Mouse (Mus musculus): ENCODE measurements around the gene Abhd4.
"Not testable (repeated sequence)": the region's sequence is repeated elsewhere in the genome, so short reads cannot be mapped to it uniquely, and the experiment has no call there.

Abhd4 gene

DNA sequence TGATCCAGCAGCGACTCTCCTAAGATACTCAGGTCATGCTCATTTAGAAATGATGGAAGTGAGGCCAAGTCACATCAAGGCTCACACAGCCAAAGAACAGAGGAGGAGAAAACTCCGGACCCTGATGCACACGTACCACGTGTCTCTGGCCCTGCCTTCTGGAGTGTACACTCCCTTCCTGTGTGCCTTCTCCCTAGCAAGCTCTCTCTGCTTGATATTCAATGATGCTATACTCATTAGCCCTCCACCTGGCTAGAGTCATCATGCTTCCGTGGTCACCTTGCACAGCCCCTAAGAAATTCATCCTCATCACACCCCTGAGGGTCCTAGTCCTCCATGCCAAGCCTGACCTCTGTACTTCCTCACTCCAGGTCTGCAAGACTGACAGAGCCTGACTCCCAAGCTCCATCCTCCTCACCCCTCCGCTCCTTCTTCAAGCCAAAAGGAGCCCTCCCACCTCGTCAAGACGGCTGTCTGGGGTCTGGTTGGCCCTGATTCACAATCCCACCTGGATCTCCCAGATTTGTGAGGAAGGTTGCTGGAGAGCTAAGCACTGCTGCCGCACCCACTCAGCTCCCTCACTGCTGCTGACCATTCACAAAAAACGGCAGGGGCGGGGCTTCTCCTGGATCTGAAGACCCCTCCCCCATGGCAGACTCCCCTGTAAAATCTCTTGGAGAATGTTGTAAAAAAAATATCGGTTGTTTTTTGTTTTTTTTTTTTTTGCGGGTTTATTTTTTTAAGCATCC, 30.5 kb upstream of the Abhd4 start:
- DNase-seq, result no peak

DNA sequence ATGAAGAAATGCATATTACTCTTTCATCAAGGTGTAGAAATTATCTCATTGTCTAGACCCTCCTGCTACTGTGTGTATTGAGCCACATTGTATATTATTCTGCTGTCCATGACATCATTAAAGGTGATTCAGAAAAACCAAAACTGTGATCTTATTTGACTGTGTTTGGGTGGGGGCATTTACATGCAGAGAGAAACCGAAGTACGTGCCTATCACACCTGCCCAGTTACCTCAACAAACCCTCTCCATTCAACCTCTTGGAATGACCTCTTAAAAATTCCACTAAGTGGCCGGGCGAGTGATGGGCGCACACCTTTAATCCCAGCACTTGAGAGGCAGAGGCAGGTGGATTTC, 29.9 kb upstream of the Abhd4 start:
- DNase-seq, result no peak

DNA sequence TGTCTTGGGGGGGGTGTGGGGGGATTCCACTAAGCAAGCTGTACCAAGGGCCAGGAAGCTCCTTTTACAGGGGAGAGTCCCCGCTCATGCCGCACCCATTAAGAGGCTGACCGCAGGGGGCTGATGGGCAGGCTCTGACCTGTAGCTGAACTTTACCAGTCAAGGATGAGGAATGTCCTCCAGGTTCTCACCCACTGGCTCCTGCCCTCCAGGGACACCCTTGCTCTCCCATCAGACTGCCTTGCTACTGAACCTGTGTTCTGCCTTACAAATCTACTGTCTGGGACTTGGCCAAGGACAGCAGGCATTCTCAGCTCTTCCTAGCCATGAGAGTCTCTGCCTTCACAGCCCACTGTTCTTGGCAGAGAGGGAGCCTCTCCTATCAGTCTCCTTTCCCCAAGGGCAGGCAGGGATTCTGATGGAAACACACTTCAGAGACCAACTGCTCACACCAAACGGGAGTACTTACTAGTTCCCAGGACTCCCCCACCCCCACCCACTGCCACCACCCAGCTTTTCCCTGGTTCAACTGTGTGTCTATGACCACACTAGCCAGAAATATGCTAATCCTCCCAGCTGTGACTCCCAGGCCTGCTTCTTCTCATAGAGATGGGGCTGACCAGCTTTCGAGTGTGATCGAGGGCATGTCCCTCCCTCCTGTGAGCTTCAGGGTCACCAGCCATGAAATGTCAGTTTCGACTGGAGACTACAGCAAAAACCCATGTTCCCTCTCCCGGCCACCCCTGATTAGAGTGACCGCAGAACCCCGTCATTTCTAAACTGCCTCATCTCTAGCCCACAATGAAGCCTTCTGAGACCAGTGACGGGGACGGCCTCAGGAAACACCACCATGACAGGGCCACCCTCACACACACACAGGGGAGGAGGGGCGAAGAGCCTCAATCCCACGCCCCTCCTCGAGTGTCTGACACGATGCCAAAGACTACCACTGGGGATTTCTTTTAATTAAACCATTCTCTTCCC, 29.2 kb upstream of the Abhd4 start:
- DNase-seq, result peak; percentile 34

GRCm38 (mm10) chr14:54225725-54226124, 28.3 kb upstream of the Abhd4 start:
- no peak for DNase-seq

GRCm38 (mm10) chr14:54226911-54227811, 26.8 kb upstream of the Abhd4 start:
- peak; percentile 82 for DNase-seq

DNA sequence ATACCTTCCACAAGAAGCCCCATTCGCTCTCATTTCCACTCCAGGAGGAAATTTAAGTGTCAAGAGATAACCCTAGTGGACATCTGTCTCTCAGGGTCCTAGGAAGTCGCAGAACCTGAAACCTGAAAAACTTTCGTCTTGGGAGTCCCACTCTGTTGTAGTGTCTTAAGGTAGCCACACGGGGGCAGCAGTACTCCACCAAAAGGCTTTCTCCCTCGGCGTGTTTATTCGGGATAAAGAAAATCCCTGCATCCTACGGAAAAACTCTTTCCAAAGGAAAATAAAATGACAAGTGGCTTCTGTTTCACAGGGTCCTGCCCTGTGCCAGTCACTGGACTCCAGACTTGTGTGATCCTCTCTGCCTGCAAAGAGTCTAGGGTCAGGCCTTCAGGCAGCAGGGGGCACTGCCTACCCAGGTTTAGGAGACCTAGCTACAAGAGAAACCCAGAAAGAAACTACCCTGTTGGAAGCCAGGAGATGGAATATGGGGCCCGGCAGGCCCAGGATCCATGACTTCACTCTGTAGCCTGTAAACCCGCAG, 26.0 kb upstream of the Abhd4 start:
- DNase-seq, result peak; percentile 81

DNA sequence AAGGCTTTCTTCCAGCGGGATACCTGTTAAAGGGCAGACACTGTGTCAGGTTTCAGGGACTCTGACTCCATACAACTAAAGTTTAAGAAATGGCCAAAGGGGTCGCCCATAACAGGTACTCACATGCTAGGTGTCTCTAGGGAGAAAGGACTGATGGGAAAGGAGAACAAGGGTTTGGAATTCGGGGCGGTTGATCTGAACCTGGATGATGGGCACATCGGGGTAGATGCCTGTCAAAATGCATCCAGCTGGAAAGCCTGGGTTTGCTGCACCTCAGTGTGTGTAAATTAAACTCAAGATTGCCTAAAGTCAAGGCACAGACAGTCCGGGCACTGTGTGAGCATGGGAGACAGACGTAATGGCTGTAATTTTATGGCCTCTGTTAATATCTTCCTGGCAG, 25.5 kb upstream of the Abhd4 start:
- DNase-seq, result no peak

GRCm38 (mm10) chr14:54228933-54229713, 24.9 kb upstream of the Abhd4 start:
- no peak for DNase-seq

DNA sequence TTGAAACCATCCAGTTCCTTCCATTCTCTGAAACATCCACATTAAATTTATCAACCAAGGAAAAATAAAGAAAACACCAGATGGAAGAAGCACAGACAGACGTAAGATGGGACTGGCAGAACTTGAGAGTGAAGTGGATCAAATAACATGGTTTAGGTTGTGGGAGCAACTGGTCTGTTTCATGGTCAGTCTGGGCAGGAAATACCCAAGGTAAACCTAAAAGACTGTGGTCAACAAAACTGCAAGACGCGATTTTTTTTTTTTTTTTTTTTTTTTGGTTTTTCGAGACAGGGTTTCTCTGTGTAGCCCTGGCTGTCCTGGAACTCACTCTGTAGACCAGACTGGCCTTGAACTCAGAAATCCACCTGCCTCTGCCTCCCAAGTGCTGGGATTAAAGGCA, 24.1 kb upstream of the Abhd4 start:
- DNase-seq, result not testable (repeated sequence)

DNA sequence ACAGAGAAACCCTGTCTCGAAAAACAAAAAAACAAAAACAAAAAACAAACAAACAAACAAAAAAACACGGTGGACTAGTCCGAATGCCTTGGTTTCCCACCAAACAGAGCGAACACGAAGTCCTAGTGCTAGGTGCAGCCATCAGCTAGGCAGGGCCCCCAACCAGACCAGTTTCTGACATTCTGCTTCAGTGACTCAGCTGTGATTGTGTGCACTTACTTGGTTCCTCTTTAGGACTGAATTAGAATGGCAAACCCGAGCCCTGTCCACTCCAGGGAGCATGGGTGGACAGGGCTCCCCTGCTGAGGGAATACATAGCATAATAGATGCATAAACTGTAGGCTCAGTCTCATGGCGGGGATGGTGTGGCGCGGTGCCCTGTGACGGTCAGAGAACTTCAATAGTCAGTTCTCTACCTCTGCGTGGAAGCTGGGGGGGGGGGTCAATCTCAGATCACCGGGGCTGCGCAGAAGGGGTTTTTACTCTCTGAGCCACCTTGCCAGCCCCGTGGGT, 23.3 kb upstream of the Abhd4 start:
- DNase-seq, result no peak

DNA sequence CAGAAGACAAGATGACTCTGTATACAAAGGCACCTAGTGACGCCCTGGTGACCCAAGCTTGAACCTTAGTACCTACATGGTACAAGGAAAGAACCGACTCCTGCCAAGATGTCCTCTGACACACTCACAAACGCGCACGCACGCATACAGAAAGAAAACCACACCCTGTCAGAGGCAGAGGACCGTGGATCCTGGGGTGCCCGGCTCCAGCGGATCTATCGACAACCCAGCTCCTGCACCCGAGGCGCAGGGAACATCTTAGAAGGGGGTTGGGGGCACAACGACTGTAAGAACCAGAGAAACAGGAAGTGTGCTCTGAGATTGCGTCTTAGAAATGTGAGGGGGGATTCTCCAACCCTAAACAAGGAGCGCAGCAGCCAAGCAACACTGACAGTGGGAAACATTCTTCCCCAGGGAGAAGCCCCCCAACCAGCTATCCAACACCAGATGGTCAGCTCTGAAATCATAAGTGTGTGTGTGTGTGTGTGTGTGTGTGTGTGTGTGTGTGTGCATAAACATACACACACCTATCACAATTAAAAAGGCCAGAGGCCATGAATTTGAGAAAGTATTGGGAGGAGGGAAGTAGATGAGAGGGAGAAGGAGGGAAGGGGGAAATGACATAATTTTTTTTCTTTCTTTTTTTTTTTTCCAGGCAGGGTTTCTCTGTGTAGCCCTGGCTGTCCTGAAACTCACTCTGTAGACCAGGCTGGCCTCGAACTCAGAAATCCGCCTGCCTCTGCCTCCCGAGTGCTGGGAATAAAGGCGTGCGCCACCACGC, 22.6 kb upstream of the Abhd4 start:
- peak; percentile 14 for DNase-seq

- no peak for DNase-seq
These were observed 21.8 kb upstream of the Abhd4 start for GRCm38 (mm10) chr14:54232143-54232542.

GRCm38 (mm10) chr14:54232811-54233558, 21.0 kb upstream of the Abhd4 start:
- peak; percentile 71 for DNase-seq

DNA sequence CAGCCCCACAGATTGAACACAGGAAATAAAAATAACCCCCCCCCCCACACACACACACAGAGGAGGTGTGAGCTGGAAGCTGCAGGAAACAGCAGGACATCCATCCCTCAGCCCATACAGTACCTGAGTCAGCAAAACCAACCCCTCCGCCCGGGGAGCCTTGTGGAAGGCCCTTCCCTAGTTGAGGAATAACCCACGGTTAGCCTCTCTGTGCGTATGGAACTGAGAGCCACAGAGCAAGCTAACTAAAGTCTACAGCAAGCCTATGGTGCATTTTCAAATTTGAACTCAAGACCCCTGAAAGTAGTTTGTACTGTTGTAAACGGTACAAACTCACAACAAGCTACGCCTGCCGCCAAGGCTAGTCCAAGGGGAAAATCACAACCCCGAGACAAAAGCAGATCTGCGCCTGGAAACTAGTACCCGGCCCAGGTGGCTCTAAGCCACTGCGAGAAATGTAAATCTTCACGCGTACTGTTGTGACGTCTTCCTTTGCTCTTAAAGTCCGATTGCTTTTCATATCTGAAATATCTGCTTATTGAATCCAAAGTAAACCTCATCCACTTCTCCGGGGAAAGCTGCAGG, 20.3 kb upstream of the Abhd4 start:
- no peak for DNase-seq

DNA sequence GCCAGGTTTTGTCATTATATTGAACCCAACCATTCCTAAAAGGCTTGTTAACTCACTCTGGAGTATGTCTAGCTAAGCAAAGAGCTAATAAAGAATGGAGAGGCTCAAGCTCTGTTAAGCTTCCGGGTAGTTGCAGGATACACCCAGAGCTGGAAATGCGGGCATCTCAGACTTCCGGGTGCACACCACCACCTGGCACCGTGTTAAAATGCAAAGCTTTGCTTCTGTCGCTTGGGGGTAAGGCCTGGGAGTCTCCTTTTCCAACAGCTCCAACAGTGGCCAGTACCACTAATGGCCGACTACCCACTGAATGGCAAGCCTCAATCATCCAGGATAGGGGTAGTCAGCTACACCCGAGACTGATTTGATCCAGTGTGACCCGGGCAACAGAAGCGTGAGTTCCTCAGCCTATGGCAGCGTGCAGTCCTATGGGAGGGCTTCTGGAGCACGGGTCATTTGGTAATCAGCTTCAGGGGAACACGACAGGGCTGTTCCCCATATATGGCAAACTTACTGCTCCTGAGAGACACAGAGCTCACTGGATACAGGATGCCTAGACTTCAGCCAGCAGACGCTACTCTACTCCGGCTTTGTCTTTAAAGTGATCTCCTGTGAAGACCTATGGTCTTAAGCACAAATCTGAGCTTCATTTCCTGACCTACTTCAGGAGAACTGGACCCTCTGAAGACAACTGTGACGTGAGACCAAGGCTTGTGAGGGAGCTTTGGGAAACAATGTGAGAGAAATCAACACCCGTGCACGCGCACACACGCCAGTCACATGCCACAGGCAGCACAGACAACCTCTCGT, 19.6 kb upstream of the Abhd4 start:
- DNase-seq, result no peak

DNA sequence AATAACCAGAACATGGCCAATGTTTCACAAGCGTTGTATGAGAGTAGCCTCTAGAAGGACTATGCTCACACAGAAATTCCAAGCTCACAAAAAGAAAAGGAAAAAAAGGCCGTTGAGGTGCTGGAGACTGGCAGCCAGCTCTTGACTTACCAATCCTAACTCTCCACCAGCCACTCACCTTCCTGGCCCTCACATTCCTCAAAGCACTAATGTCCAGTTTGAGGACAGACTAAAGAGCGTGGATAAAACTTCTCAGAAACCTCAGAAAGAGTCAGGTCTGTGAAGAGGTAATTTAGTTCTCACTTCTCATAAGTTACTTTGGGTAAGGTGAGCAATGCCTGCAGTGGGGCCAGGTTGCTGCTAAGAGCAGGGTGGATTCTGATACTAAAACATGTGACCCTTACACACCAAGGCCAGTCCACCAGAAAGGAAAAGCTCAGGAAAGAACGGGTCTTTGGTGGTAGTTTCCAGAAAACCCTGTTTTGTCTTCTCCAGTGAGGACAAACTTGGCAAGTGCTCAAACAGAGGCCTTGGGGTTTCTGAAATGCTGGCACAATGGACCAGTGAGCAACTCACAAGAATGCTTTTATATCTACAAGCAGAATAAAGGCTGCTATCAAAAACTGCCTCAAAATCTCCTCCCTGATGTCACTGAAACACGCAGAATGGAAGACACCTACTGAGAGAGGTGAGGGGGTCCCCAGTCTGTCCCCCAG, 18.0 kb upstream of the Abhd4 start:
- no peak for DNase-seq

- DNase-seq, result no peak
These were observed 17.1 kb upstream of the Abhd4 start for GRCm38 (mm10) chr14:54236881-54237280.
